Mouse (Mus musculus): ENCODE data around the gene Hivep3.

Hivep3 gene

DNA sequence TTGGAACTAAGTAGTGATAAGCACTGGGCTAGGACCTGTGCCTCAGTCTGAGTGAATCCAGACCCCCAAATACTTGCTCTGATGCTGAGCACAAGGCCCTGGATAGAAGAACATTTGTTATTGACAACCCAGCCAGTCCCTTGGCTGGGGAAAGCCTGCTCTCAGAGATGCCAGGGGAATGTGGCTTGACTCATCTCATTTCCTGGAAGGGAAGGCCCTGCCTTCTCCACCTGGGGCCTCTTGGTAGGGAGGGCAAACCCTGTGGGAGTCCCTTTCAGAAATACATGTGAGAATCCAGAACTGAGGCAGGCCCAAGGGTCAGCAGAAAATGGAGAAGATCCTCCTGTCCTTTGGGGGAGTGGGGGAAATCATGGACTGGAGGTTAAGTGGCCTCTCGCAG is 294.1 kb downstream of the Hivep3 start:
- DNase-seq, result no peak

DNA sequence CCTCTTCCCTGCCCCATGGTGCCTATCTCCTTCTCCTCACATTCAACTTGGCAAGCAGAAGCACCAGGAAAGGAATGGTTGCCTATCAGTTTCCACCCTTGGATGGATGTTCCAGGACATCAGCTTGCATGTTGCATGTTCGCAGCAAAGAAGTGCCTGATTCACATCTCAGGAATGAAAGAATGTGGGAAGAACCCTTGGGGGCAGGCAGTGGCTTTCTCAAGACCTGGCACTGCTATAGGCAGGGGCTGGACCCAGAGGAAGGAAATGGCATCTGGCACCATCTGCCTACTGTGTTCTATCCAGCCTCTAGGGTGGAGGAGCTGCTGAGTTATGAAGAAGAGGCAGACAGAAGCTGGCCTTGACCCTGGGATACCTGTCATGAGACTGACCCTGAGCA is 296.4 kb downstream of the Hivep3 start:
- DNase-seq, result no peak

DNA sequence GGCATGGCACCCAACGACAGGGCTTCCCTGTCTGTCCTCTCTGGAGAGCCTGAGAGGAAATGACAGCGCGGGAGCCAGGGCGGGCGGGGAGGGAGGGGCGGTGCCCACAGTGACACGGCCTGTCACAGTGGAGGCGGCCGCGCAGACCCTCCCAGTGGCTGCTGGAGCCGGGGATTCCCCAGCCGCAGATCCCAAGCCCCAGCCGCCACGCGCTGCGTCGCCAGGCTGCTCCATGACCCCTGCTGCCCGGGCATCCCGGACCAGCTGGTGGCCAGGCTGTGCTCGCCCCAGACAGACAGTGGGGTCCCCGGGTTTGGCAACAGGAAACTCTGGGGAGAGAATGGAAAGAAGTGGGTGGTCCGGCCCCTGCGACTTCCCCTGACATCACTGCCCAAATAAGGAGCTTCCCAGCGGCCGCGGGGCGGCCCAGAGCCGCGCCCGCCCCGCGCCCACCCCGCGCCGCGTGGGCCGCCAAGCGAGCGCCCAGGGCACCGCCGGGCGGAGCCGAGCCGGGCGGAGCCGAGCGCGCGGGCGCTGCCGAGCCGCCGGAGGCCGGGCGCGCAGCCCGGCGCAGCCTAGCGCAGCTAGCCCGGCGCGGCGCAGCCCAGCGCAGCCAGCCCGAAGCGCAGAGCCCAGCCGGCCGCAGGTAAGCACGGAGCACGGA is 298.9 kb downstream of the Hivep3 start:
- peak; percentile 62 for DNase-seq

DNA sequence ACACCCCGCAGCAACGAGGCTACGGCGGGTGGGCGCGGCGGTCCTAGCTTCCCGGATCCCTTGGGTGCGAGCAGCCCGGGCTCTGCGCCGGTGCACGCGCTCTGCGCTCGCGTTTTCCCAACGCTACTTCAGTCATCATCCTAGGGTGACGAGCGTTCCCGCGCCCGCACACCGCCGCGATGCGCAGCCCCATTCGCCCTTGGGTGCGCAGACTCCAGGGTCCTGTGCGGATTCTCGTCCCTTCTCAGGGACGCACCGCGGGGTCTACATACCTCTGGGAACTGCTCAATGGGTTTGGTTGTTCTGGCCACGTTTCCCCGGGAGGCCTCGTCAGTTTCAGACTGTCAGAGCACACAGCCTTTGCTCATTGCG is 299.4 kb downstream of the Hivep3 start:
- DNase-seq, result peak; percentile 43

DNA sequence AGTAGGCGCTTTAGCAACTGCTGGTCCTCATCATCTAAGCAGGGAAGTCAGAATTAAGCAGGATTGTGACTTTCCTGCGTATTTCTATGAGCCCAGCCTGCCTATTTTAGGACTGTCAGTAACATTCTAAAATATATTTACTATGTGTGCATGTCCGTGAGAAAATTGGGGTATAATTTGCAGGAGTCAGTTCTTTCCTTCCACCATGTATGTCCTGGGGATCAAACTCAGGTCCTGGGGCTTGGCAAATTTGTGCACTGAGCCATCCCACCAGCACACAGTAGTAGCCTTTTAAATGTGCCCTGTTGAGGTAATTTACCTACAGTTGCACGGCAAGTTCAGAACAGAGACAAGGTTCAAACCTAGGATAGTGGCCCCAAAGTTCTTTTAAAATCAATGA is 302.7 kb downstream of the Hivep3 start:
- DNase-seq, result no peak

DNA sequence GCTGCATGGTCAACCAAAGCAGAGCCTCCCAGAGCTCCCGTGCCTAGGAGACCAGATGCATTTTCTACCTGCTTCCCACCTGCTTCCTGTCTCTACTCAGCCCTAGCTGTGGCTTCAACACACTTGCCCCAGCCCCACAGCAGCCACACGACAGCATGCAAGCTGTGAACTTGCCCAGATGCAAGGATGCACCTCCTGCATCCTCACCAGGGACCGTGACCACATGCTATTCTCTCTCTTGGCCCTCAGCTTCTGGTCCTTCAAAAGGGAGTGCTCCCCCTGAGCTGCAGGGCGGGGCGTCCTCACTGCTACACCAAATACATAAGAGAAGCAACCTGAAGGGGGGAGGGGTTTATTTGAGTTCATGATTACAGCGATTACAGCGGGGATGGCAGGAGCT is 303.4 kb downstream of the Hivep3 start:
- no peak for DNase-seq

DNA sequence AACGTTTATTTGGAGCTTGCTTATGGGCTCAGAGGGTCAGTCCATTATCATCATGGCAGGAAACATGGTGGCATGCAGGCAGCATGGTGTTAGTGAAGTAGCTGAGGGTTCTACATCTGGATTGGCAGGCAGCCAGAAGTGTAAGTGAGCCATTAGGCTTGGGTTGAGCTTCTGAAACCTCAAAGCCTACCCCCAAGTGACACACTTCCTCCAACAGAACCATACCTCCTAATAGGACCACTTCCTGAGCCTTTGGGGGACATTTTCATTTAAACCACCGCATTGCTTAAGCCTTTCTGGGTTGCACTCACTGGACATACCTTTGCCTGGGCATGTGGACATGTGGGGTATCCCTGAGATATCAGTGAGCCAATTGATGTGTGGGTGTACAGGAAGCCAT is 307.9 kb downstream of the Hivep3 start:
- DNase-seq, result no peak

DNA sequence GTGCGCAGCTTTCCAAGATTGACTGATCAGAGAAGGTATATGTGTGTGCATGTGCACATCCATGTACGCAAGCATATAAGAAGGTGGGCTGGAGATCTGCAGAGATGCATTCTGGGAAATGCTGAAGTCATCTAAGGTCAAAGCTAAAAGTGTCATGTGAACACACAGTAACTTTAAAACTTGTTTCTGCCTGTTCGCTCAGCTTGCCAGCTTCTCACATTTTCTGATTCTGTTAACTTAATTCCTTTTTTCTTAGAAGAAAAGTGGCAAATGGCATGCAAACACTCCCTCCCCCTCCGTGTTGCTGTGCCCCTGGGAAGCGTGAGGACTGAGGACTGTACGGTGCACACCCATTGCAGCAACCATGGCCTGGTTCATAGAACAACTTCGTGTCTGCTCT is 308.9 kb downstream of the Hivep3 start:
- DNase-seq, result no peak

DNA sequence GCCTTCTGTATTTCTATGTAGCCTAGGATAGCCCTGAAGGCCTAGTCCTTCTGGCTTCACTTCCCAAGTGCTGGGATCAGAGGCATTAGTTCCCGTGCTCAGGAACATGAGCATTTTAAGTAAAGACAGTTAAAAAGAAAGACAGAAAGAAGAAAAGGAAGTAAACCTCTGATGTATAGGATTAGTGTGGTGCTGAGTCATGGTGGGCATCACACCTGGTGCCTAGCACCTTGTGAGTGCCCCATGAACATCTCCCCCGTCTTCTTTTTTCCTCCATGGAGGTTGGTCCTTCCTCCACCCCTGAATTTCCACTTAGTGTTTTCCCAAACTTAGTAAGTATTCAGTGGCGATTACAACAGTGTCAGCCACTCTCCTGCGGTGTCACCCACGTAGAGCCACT is 311.0 kb downstream of the Hivep3 start:
- no peak for DNase-seq

DNA sequence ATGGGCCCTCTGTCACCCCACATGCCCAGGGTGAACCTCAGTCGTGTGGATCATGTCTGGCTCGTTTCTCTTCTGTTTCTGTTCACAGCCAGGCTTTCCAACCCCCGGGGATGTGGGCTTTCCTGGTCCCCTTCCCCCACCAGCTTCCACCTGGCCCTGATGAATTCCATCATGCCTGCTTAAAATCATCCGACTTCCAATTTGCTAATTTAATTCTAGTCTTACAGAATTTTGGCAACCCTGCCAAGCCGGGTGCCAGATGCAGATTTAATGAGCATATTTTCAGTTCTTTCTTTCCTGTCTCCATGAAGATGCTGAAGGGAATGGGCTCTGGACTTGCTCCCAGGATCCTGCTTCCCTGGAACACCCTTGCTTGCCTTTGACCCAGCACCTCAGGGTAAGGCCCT is 311.6 kb downstream of the Hivep3 start:
- no peak for DNase-seq

DNA sequence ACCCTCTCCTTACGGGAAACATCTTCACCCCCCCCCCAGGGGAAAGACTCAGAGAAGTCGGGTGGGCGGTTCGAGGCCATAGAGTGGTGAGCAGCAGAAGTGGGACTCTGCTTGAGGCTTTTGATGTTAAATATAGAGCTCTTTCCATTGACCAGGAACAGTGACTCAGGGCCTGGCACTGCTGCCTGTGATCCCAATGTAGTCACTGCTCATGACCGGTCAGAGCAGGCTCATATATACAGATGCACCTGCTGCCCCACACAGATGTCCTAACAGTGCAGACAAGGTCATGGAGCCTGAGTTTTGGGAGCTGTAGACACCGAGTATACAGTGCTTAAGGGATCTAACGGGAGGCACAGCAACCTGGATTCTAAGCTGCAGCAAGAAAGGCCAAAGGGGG is 312.3 kb downstream of the Hivep3 start:
- no peak for DNase-seq

DNA sequence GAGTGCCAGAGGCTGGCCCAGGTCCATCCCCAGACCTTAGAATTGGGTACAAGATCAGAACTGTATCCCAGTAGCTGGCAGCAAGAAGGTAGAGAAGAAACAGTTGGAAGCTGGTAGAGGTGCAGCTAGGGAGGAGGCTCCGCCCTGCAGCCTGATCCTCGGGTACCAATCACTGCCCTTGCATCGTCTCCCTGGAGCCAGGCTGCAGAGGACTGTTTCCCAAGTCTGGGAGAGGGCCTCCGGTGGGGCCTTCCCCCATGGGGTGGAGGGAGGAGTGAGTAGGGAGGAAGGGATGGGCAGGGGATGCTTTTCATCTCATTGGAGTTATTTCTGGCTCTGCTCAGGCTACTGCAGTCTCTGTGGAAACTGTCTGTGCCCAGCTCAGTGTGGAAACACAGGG is 313.5 kb downstream of the Hivep3 start:
- no peak for DNase-seq

DNA sequence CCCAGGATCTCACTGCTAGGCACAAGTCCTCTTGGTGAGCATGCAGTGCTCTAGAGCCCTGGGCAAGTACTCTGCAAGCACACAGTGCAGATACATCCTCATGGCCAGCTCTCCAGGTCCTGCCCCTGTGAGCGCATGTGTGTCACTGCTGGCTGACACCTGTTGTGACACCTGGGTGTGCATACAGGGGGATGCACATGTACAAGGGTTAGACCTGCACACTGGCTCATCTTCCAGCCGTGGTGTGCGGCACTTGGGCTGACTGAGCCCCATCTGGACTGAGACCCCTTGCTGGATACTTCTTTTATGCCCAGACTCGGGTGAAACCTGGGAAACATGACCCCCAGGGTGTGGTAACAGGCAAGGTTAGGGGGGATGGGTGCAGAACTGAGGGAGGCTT is 314.7 kb downstream of the Hivep3 start:
- DNase-seq, result no peak

DNA sequence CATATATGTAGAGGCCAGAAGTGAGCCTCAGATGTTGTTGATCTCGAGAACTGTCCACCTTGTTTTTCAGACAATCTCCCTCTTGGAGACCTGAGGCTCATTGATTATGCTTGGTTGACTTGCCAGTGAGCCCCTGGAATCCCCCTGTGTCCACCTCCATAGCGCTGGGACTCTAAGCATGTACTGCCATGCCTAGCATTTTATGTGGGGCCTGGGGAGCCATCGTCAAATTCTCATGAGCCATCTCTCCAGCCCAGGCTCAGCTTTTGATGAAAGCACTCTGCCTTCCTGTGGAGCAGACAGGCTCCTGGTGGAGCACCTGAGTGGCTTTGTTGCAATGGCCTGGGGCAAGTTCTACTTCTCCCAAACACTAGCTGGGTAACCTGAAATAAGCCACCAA is 316.3 kb downstream of the Hivep3 start:
- no peak for DNase-seq

DNA sequence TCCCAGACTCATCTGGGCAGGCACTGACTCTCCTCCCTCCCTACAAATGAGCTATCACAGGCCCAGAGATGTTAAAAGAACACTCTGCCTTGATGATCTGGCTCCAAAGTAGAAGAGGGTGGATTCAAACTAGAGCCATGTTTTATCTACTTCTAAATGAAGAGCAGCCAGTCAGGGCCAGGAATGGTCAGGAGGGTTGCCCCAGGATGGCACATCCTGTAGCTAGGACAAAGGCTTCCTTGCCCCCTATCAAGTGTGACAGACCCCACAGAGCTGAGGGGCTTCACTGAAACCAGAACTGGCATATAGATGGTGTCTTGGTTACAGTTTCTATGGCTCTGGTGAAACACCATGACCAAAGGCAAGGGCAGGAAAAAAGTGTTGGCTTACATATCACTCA is 318.9 kb downstream of the Hivep3 start:
- no peak for DNase-seq

DNA sequence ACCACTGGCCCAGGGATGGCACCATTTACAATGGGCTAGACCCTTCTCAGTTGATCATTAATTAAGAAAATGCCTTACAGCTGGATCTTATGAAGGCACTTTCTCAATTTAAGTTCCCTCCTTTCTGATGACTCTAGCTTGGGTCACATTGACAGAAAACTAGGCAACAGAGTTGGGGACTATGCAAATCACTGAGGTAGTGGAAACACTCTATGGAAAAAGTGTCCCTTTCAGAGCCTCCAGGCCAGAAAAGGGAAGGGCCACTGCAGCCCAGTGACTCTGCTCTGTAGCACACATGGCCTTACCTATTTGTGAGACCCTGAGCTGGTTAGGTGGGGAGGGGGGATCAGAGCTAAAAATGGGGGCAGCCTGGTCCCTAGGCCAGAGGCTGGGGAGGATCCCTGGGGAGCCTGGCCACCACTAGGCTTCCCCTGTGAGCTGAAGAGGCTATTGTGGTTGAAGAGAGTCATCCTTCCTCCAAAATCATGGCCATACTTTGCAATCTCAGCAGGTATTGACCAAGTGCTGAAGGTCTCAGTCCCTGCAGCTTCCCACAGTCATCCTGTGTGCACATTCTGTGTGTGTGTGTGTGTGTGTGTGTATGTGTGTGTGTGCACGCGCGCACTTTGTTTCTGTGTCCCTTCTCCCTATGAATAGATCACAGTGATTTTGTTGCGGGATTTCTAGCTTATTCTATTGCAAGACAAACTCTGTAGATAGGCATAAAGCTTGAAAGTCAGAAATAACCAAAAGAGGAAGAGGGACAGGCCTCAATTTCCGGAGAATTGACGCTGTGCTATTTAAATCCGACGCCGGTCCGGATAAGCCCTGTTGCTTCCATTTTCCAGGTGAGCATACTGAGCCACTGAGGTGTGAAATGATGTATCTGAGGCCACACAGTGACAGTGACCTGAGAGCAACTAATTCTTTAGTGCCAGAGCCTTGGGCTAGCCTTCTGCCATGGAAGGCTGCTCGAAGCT is 319.7 kb downstream of the Hivep3 start:
- no peak for DNase-seq

DNA sequence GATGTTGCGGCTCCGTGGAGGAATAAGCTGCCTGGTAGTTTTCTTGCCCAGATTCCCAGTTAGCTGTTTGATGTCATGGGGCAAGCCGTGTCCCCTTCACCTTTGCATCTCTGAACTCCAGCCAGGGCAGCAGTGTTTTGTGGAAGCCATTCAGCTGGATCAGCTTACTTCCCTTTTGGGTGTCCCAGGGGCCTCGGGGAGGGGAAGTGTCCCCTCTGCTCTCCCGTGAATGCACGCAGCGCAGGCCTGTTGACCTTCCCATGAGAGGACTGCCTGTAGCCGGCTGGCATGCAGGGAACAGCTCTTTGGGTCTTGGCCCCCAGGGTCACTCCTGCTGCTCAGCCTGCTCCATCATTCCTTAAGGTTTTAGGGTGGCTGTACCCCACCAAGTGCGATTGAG is 320.6 kb downstream of the Hivep3 start:
- no peak for DNase-seq

DNA sequence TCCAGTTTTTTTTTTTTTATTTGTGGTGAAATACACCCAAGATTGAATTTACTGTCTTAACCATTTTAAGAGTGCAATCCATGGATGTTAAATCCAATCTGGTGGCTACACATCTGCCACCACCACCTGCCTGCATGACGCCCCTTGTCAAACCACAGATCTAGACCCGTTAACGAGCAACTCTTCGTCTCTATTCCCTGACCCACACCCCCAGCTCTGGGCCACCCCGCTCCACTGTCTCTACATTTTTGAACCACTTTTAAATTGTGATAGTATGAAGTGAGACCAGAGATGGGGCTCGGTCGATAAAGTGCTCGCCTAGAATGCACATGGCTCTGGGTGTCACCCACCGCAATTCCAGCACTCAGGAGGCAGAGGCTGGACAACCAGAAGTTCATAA is 322.9 kb downstream of the Hivep3 start:
- no peak for DNase-seq

DNA sequence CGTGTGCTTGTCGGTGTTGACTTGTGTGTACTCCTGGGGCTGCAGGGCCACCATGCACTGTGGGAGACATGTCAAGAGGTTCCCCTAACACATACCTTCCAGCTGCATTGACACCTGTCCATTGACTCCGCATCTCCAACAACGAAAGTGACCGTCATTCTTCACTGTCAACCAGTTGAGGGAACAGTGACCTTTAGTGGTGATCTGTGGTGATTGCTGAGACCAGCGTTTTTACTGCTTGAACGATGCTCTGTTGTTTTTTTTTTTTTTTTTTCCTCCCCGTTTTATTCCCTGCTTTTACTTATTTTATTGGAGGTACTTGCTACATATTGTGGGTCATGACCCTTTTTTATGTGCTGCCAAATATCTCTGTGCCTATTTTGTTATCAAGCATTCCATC is 323.9 kb downstream of the Hivep3 start:
- no peak for DNase-seq

DNA sequence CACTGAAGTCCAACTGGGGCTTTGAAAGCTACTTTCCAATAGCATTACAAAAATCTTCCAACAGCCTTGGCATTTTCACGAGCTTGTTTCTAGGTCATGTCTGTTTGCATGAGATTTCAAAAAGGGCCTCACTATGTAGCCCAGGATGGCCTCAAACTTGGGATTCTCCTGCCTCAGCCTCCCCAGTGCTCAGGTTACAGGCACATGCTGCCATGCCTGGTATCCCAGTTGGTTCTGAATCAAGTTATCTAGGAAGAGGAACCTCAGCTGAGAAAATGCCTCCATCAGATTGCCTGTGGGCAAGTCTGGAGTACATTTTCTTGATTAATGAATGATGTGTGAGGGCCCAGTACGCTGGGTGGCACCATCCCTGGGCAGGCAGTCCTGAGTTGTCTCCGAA is 324.6 kb downstream of the Hivep3 start:
- DNase-seq, result no peak

DNA sequence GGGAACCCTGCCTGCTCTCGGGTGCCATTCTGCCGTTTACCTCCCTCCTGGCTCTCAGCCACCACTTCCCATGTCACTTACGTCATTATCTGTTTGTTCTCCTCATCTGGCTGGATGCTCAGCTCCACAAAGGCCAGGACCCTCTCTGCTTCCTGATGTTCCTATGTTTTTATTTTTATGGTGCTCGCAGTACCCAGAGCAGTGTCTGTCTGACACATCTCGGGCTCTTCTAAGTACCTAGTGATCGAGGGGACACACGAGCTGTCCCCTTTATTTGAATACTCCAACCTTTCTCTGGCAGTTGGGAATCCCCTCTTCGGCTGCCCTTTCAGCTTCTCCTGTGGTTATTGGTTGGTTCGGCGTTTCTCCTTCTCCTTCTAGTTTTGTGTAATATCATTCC is 325.2 kb downstream of the Hivep3 start:
- DNase-seq, result no peak

DNA sequence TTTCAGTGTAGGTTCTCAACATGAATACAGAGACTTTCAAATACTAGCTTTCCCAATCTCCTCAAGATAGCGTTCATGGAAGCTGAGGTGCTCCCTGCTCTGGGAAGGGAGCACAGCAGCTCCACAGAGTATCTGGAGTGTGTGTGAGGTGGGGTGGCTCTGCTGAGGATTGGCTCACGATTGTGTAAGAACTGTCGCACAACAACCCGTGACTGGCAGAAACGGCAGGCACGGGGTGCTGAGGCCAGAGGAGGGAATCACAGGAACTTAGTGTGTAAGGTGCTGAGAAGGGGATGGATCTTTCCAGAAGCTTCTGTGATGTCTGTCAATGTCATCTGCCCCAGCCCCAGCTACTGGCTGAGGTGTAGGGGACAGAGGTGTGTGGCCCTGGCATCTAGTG is 328.1 kb downstream of the Hivep3 start:
- no peak for DNase-seq

DNA sequence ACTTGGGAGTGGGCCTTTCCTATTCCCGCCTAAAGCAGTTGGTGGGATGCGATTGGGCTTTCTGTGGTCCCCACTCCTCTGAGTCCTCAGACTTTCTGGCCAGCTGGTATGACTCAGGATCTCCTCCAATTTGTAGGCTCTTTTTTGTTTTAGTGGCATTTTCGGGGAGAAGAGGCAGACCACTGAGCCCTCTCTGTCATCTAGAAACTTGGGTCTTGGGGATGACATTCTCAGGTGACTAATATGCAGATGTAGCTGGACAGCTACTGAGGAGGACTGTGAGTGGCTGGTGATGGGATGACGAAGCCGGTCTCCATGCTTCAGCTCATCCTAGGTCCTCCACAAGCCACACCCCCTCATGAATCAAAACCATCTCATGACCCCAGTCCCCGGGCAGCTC is 328.6 kb downstream of the Hivep3 start:
- DNase-seq, result no peak

DNA sequence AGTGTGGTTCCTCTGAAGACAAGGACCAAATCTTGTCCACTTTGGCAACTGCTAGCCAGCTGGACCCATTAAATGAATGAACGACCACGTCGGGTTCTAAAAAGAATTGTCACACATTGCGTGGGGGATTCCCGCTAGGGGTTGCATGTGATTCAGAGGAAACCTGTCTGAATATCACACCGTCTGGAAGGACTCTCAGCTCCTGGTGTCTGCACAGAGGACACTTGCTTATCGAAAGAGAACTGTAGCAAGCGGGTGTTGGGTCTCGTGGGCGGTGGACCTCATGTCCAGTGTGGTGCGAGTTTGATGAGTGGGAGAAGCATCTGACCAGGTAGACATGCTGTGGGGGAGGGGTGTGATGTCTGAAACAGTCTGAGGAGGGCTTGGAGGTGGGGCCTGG is 329.2 kb downstream of the Hivep3 start:
- DNase-seq, result no peak

Data from cerebellum, adult 11-12 months (tissue).